8 mouse cellular contexts compared by ENCODE assay signal in the genomic region with DNA sequence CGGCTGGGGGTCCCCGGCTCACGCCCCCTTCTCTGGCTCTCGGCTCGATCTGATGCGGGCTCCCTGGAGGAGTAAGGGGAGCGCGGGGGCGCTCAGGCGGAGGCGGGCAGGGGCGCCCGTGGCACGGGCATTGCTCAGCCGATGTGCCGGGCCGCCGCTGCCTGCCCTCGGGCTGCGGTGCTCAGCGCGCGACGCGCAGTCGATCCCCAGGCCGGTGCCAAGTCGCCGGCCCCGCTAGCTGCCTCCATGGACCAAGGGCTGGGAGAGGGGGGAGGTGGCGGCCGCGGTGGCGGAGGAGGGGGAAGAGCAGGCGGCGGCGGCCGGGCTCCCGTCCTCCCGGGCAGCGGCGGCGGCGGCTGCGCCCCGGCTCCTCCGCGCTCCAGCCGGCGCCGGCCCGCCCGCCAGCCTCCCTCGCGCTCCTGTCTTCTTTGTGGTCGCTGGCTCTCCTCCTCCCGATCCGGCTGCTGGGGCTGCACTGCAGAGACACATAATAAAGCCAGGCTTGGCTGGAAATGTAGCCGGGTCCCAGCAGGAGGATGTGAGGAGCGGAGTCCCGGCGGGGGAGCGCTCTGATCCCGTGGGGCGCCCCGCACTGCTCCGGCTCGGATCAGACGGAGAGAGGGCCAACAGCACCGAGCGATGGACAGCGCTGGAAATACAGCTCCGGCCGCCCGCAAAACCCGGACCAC. TPM values are rescaled to one million over a fixed set of nuclear protein-coding genes. Genes with fewer than 3 reads are reported as not detected.
A peak's percentile ranks its signal among the peaks of the same experiment; 100 is the strongest.
DNase-seq lines count a peak whose midpoint lies in the region; ATAC-seq and TF ChIP-seq lines count a peak whose summit lies in the region.

No protein-coding gene starts in this region.

- peaks cover 97% of the 10 kb centered on the region for H3K27me3 ChIP-seq in megakaryocyte, embryonic 14.5 days (replicated peaks)
- H3K27me3 ChIP-seq in forebrain, embryonic 10.5 days (ENCODE audit: poor library complexity, severe bottlenecking): peaks cover 47% of the 10 kb centered on the region
- peaks cover 30% of the 10 kb centered on the region for H3K27me3 ChIP-seq in heart, embryonic 12.5 days (replicated peaks)
- peaks cover 31% of the 10 kb centered on the region for H3K27me3 ChIP-seq in kidney, embryonic 15.5 days
- peaks cover 21% of the 10 kb centered on the region for H3K27me3 ChIP-seq in limb, embryonic 15.5 days
- no peaks in the 10 kb centered on the region for H3K27me3 ChIP-seq in midbrain, postnatal 0 days (ENCODE audit: insufficient read depth, low read length)
- H3K27me3 ChIP-seq in testis, adult 2 months (ENCODE audit: control insufficient read depth, insufficient read depth, low read length): peaks cover 9% of the 10 kb centered on the region

- peak overlapping the region; percentile 91 for H3K9ac ChIP-seq in heart, embryonic 12.5 days
- H3K9ac ChIP-seq in kidney, embryonic 15.5 days: peak overlapping the region; percentile 95
- H3K9ac ChIP-seq in limb, embryonic 15.5 days: peak overlapping the region; percentile 79
- H3K9ac ChIP-seq in midbrain, postnatal 0 days (replicated peaks; ENCODE audit: low read length, poor library complexity, severe bottlenecking): peak overlapping the region; percentile 82

- no peaks in the 10 kb centered on the region for H3K9me3 ChIP-seq in megakaryocyte, embryonic 14.5 days
- H3K9me3 ChIP-seq in forebrain, embryonic 10.5 days: no peaks in the 10 kb centered on the region
- H3K9me3 ChIP-seq in heart, embryonic 12.5 days (replicated peaks): no peaks in the 10 kb centered on the region
- no peaks in the 10 kb centered on the region for H3K9me3 ChIP-seq in kidney, embryonic 15.5 days (replicated peaks)
- no peaks in the 10 kb centered on the region for H3K9me3 ChIP-seq in limb, embryonic 15.5 days
- H3K9me3 ChIP-seq in midbrain, postnatal 0 days (ENCODE audit: low read length): no peaks in the 10 kb centered on the region

- peak overlapping the region; percentile 70 for H3K4me3 ChIP-seq in megakaryocyte, embryonic 14.5 days (replicated peaks)
- peak overlapping the region; percentile 97 for H3K4me3 ChIP-seq in forebrain, embryonic 10.5 days
- H3K4me3 ChIP-seq in heart, embryonic 12.5 days: peak overlapping the region; percentile 77
- H3K4me3 ChIP-seq in kidney, embryonic 15.5 days (replicated peaks): peak overlapping the region; percentile 89
- peak overlapping the region; percentile 81 for H3K4me3 ChIP-seq in limb, embryonic 15.5 days
- H3K4me3 ChIP-seq in midbrain, postnatal 0 days (ENCODE audit: low read depth, low read length): peak overlapping the region; percentile 87
- peak overlapping the region; percentile 67 for H3K4me3 ChIP-seq in testis, adult 2 months (ENCODE audit: control insufficient read depth, low read depth, low read length)

- TF ChIP-seq CTCF in midbrain, postnatal 0 days (IDR thresholded peaks at IDR 0.05): peak; percentile 73
- TF ChIP-seq CTCF in testis, adult 2 months (IDR thresholded peaks at IDR 0.05; ENCODE audit: control insufficient read depth, insufficient read depth, insufficient replicate concordance, low read depth, low read length): peak; percentile 27; the same call in 1 of the 2 replicates

- H3K36me3 ChIP-seq in megakaryocyte, embryonic 14.5 days (replicated peaks; ENCODE audit: low read length): no peaks in the 10 kb centered on the region
- H3K36me3 ChIP-seq in forebrain, embryonic 10.5 days (replicated peaks): no peaks in the 10 kb centered on the region
- H3K36me3 ChIP-seq in heart, embryonic 12.5 days: no peaks in the 10 kb centered on the region
- H3K36me3 ChIP-seq in kidney, embryonic 15.5 days: no peaks in the 10 kb centered on the region
- no peaks in the 10 kb centered on the region for H3K36me3 ChIP-seq in limb, embryonic 15.5 days
- H3K36me3 ChIP-seq in midbrain, postnatal 0 days (ENCODE audit: insufficient read depth, low read length): no peaks in the 10 kb centered on the region
- H3K36me3 ChIP-seq in testis, adult 2 months (ENCODE audit: control insufficient read depth, insufficient read depth, low read length): no peaks in the 10 kb centered on the region

- TF ChIP-seq POLR2A in testis, adult 2 months (IDR thresholded peaks at IDR 0.05; ENCODE audit: control insufficient read depth, low read depth, low read length): no peak

- under 1% methylated on average over 74 of the region's 76 CpGs for WGBS in forebrain, embryonic 10.5 days
- WGBS in heart, embryonic 12.5 days: under 1% methylated on average over 71 of the region's 76 CpGs
- under 1% methylated on average over 57 of the region's 76 CpGs for WGBS in kidney, embryonic 15.5 days
- under 1% methylated on average over 66 of the region's 76 CpGs for WGBS in limb, embryonic 15.5 days
- WGBS in midbrain, postnatal 0 days: under 1% methylated on average over 42 of the region's 76 CpGs

- peaks cover 46% of the 10 kb centered on the region for H3K4me1 ChIP-seq in megakaryocyte, embryonic 14.5 days
- H3K4me1 ChIP-seq in forebrain, embryonic 10.5 days: peaks cover 80% of the 10 kb centered on the region
- peaks cover 32% of the 10 kb centered on the region for H3K4me1 ChIP-seq in heart, embryonic 12.5 days (replicated peaks)
- peaks cover 56% of the 10 kb centered on the region for H3K4me1 ChIP-seq in kidney, embryonic 15.5 days
- H3K4me1 ChIP-seq in limb, embryonic 15.5 days: peaks cover 70% of the 10 kb centered on the region
- H3K4me1 ChIP-seq in midbrain, postnatal 0 days (ENCODE audit: insufficient read depth, low read length): peaks cover 23% of the 10 kb centered on the region
- peaks cover 20% of the 10 kb centered on the region for H3K4me1 ChIP-seq in testis, adult 2 months (ENCODE audit: control insufficient read depth, insufficient read depth, low read length)

- no peak for ATAC-seq in megakaryocyte, adult 5-6 weeks (ENCODE audit: poor library complexity, severe bottlenecking)
- peak; percentile 51 for ATAC-seq in heart, embryonic 12.5 days (ENCODE audit: insufficient number of reproducible peaks, low FRiP score)
- peak; percentile 72 for ATAC-seq in kidney, embryonic 15.5 days (replicated peaks; ENCODE audit: low FRiP score)
- ATAC-seq in limb, embryonic 15.5 days (ENCODE audit: insufficient number of reproducible peaks, low FRiP score, low TSS enrichment, low read depth): peak; percentile 62; the same call in 1 of the 2 replicates
- peak; percentile 82 for ATAC-seq in midbrain, postnatal 0 days (ENCODE audit: low FRiP score)

- peak overlapping the region; percentile 100 for H3K27ac ChIP-seq in forebrain, embryonic 10.5 days
- peak overlapping the region; percentile 83 for H3K27ac ChIP-seq in heart, embryonic 12.5 days (ENCODE audit: poor library complexity, severe bottlenecking)
- peak overlapping the region; percentile 99 for H3K27ac ChIP-seq in kidney, embryonic 15.5 days
- H3K27ac ChIP-seq in limb, embryonic 15.5 days: peak overlapping the region; percentile 98
- peak overlapping the region; percentile 85 for H3K27ac ChIP-seq in midbrain, postnatal 0 days (ENCODE audit: low read depth, low read length)
- peak overlapping the region; percentile 46 for H3K27ac ChIP-seq in testis, adult 2 months (ENCODE audit: control insufficient read depth, insufficient read depth, low read depth, low read length)

- DNase-seq in forebrain, embryonic 10.5 days (ENCODE audit: extremely low spot score, low spot score): peak; percentile 82
- DNase-seq in midbrain, postnatal 0 days (ENCODE audit: low spot score): peak; percentile 90

- peak overlapping the region; percentile 99 for H3K4me2 ChIP-seq in heart, embryonic 12.5 days
- peak overlapping the region; percentile 98 for H3K4me2 ChIP-seq in kidney, embryonic 15.5 days
- H3K4me2 ChIP-seq in limb, embryonic 15.5 days: peak overlapping the region; percentile 89
- peak overlapping the region; percentile 99 for H3K4me2 ChIP-seq in midbrain, postnatal 0 days (ENCODE audit: low read depth, low read length, poor library complexity, severe bottlenecking)

RNA-seq across cellular contexts. Expression of a gene that starts 0.8 kb away (rescaled TPM):
- polyA plus RNA-seq in megakaryocyte, embryonic 14.5 days (2012; ENCODE audit: insufficient read depth, low replicate concordance): not detected in 2 replicates
- total RNA-seq in megakaryocyte, adult 5-6 weeks (2015): 0.18 TPM in 1 of 2 replicates, not detected in the other
- not detected in 2 replicates for total RNA-seq in megakaryocyte, adult 5-6 weeks (2017)
- 24.7 and 25.2 TPM in 2 replicates for polyA plus RNA-seq in forebrain, embryonic 10.5 days (2016; fragmentation: Nextera tagmentation; extraction: Ambion mirVana)
- polyA plus RNA-seq in heart, embryonic 12.5 days (2016; fragmentation: Nextera tagmentation; extraction: Ambion mirVana): 6.3 and 7.6 TPM in 2 replicates
- 9.2 and 10.9 TPM in 2 replicates for polyA plus RNA-seq in kidney, embryonic 15.5 days (2015; fragmentation: Nextera tagmentation; extraction: Ambion mirVana)
- 14.3 and 14.5 TPM in 2 replicates for polyA plus RNA-seq in limb, embryonic 15.5 days (2015; fragmentation: Nextera tagmentation; extraction: Ambion mirVana)
- total RNA-seq in midbrain, postnatal 0 days (2014; rRNA removed): 53.6 and 57.5 TPM in 2 replicates
- polyA plus RNA-seq in midbrain, postnatal 0 days (2015; fragmentation: Nextera tagmentation; extraction: Ambion mirVana): 17.9 and 22.9 TPM in 2 replicates
- polyA plus RNA-seq in testis, adult 2 months (2012; rRNA removed): 7.2 TPM in 2 replicates

Comparison
In these comparisons a context has a peak if more than half of its experiments do, and no peak if none do; other contexts are left out.
1. H3K27ac ChIP-seq: peak in every context shown above with its lines; median percentile 100 in forebrain, embryonic 10.5 days; 99 in kidney, embryonic 15.5 days; 98 in limb, embryonic 15.5 days; 85 in midbrain, postnatal 0 days; 83 in heart, embryonic 12.5 days; 46 in testis, adult 2 months.